In the genomic region with DNA sequence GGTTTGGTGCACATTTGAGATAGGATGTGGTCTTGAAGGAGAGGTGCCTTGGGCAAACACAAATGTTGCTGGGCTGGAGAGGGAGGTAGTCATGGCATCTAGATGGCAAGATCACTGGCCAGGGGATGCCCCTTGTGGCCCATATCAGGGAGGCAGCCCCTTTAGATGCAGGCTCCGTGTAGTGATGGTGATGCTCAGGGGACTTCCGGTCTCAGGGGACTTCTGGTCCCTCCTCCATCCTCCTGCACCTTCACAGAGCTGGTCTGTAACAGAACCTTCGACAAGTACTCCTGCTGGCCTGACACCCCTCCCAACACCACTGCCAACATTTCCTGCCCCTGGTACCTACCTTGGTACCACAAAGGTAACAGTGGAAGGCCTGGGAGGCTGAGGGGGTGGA, we compare ENCODE assay signal across 22 mouse cellular contexts. TPM values are rescaled to one million over a fixed set of nuclear protein-coding genes. Genes with fewer than 3 reads are reported as not detected.
DNase-seq lines count a peak whose midpoint lies in the region; ATAC-seq and TF ChIP-seq lines count a peak whose summit lies in the region.
"Had no signal": no experiment of that assay in that cellular context is flagged by ENCODE, and none has a peak within 500 bp of the region (broad histone marks: within the 10 kb centered on the region; RNA-seq: fewer than 3 reads in every experiment).

No protein-coding gene starts in this region.

- no peak overlapping the region for H3K4me2 ChIP-seq in CH12.LX (ENCODE audit: insufficient read depth, low read depth, poor library complexity, severe bottlenecking)
- no peak overlapping the region for H3K4me2 ChIP-seq in midbrain, embryonic 13.5 days (replicated peaks)

- H3K9me3 ChIP-seq in CH12.LX (replicated peaks; ENCODE audit: low read length): peaks cover 4% of the 10 kb centered on the region
- H3K9me3 ChIP-seq in midbrain, embryonic 13.5 days: no peaks in the 10 kb centered on the region

- no peak for TF ChIP-seq CTCF in CH12.LX (conservative IDR thresholded peaks at IDR 0.05 in 1 of 2, IDR thresholded peaks at IDR 0.05 in 1 of 2; ENCODE audit: low read depth in 2 of 2, low read length in 2 of 2)

- ATAC-seq in midbrain, embryonic 13.5 days: no peak
- ATAC-seq: activated CD4-positive, CD25-positive, alpha-beta regulatory T cell, adult 4 months; CD4-positive, CD25-positive, alpha-beta regulatory T cell, adult 4 months; Patski had no signal

- TF ChIP-seq RAD21 in CH12.LX (IDR thresholded peaks at IDR 0.05; ENCODE audit: low read depth, low read length): no peak

- H3K36me3 ChIP-seq in CH12.LX (replicated peaks in 1 of 2; ENCODE audit: control insufficient read depth in 1 of 2, insufficient read depth in 1 of 2, low read length in 1 of 2): peaks cover 0 to 2% of the 10 kb centered on the region in 2 experiments
- H3K36me3 ChIP-seq in midbrain, embryonic 13.5 days: no peaks in the 10 kb centered on the region
- H3K36me3 ChIP-seq: G1E had no signal

- peaks cover 38% of the 10 kb centered on the region for H3K27me3 ChIP-seq in CH12.LX (replicated peaks)
- H3K27me3 ChIP-seq in midbrain, embryonic 13.5 days: peaks cover 34% of the 10 kb centered on the region

- H3K79me2 ChIP-seq in CH12.LX (replicated peaks; ENCODE audit: control insufficient read depth, extremely low read depth, insufficient read depth, poor library complexity, severe bottlenecking): no peaks in the 10 kb centered on the region

- peaks cover 27 to 37% of the 10 kb centered on the region in 2 experiments for H3K4me1 ChIP-seq in CH12.LX (ENCODE audit: control insufficient read depth in 1 of 2, insufficient read depth in 2 of 2)
- H3K4me1 ChIP-seq in midbrain, embryonic 13.5 days (replicated peaks): peaks cover 23% of the 10 kb centered on the region

- H3K9ac ChIP-seq in CH12.LX (ENCODE audit: insufficient read depth, low read depth): no peak overlapping the region
- H3K9ac ChIP-seq in midbrain, embryonic 13.5 days (replicated peaks): no peak overlapping the region

- dilution Hi-C loops in CH12.LX (cut with MboI; ENCODE audit: extremely low pct_ligation_motif_present, extremely low pct_unique_long_range_greater_than_20kb, low sequenced_read_pairs): no loop called here

- H3K4me3 ChIP-seq in CH12.LX (replicated peaks in 1 of 3; ENCODE audit: low read depth in 2 of 3, low read length in 2 of 3, poor library complexity in 1 of 3): no peak overlapping the region
- H3K4me3 ChIP-seq in midbrain, embryonic 13.5 days (replicated peaks): no peak overlapping the region

- no peak for TF ChIP-seq POLR2A in CH12.LX (IDR thresholded peaks at IDR 0.05; ENCODE audit: low read depth, low read length)

- TF ChIP-seq EP300 in CH12.LX (IDR thresholded peaks at IDR 0.05; ENCODE audit: low read length): no peak

- 85% methylated on average over 3 of the region's 3 CpGs for WGBS in midbrain, embryonic 13.5 days

- H3K27ac ChIP-seq in CH12.LX (ENCODE audit: insufficient read depth, low read depth): no peak overlapping the region
- H3K27ac ChIP-seq in midbrain, embryonic 13.5 days: no peak overlapping the region

- in situ Hi-C loops in CH12.LX (cut with MboI; ENCODE audit: low pct_ligation_motif_present, low pct_unique_long_range_greater_than_20kb, low sequenced_read_pairs): no loop called here

- DNase-seq in CH12.LX (ENCODE audit: extremely low read depth): peak; percentile 66
- DNase-seq: adrenal gland, adult 2 months; adrenal gland, adult 8-10 months; adrenal gland, postnatal 10 days; adrenal gland, postnatal 14 days; adrenal gland, postnatal 25 days; adrenal gland, postnatal 36 days; B cell, adult 2 months; cerebellum, adult 11 months; cerebellum, adult 11-12 months; cerebellum, adult 18-20 months; cerebellum, adult 2 months; cerebellum, adult 8-10 months had no signal

TF ChIP-seq in CH12.LX, 34 proteins besides CTCF, POLR2A, EP300 and RAD21:
- TF ChIP-seq ELF1 (IDR thresholded peaks at IDR 0.05; ENCODE audit: low read depth, low read length): peak; percentile 72
- no peak for TF ChIP-seq RCOR1 (conservative IDR thresholded peaks at IDR 0.05; ENCODE audit: low read depth, low read length)
- TF ChIP-seq MEF2A (IDR thresholded peaks at IDR 0.05; ENCODE audit: borderline replicate concordance, low read depth, low read length): no peak
- TF ChIP-seq ZKSCAN1 (IDR thresholded peaks at IDR 0.05; ENCODE audit: borderline replicate concordance, low read depth, low read length): no peak
TF ChIP-seq in CH12.LX: peak in this region for 1.

RNA-seq across cellular contexts. Expression of gene Gcgr, which starts 5.3 kb away (rescaled TPM):
- total RNA-seq in CH12.LX (2012; rRNA removed) (0.13 TPM in 1 of 2 replicates, not detected in the other), CH12.LX (2014; rRNA removed) (0.09 and 0.16 TPM in 2 replicates)
- polyA plus RNA-seq in CH12.LX (2012; ENCODE audit: insufficient read length, low read depth): 0.20 TPM in 1 of 2 replicates, not detected in the other
- polyA plus RNA-seq in midbrain, embryonic 13.5 days (2015; fragmentation: Nextera tagmentation; extraction: Ambion mirVana): 0.20 and 0.32 TPM in 2 replicates
- total RNA-seq: G1E, MEL had no signal
- polyA plus RNA-seq: activated CD4-positive, CD25-positive, alpha-beta regulatory T cell, adult 4 months; C2C12; CD4-positive, CD25-positive, alpha-beta regulatory T cell, adult 4 months; G1E; Patski had no signal

RNA-seq across cellular contexts. Expression of gene Mcrip1, which starts 13.7 kb away (rescaled TPM):
- total RNA-seq in CH12.LX (2012; rRNA removed) (25.8 and 39.6 TPM in 2 replicates), CH12.LX (2014; rRNA removed) (37.6 and 46.2 TPM in 2 replicates)
- polyA plus RNA-seq in CH12.LX (2012; ENCODE audit: insufficient read length, low read depth): 60.2 and 66.5 TPM in 2 replicates
- 240 and 242 TPM in 2 replicates for polyA plus RNA-seq in midbrain, embryonic 13.5 days (2015; fragmentation: Nextera tagmentation; extraction: Ambion mirVana)

RNA-seq across cellular contexts. Expression of gene Ppp1r27, which starts 15.1 kb away (rescaled TPM):
- not detected in 2 replicates for total RNA-seq in CH12.LX (2012; rRNA removed)
- total RNA-seq in CH12.LX (2014; rRNA removed): not detected in 2 replicates
- polyA plus RNA-seq in CH12.LX (2012; ENCODE audit: insufficient read length, low read depth): not detected in 2 replicates
- polyA plus RNA-seq in midbrain, embryonic 13.5 days (2015; fragmentation: Nextera tagmentation; extraction: Ambion mirVana): not detected in 2 replicates
- total RNA-seq: ES-E14, G1E, MEL had no signal
- polyA plus RNA-seq: activated CD4-positive, CD25-positive, alpha-beta regulatory T cell, adult 4 months; brain, embryonic 14.5 days; CD4-positive, CD25-positive, alpha-beta regulatory T cell, adult 4 months; cerebellum, adult 2 months; G1E; Patski had no signal

RNA-seq across cellular contexts. Expression of gene P4hb, which starts 37.2 kb away (rescaled TPM):
- total RNA-seq in CH12.LX (2012; rRNA removed) (531 and 594 TPM in 2 replicates), CH12.LX (2014; rRNA removed) (453 and 486 TPM in 2 replicates)
- polyA plus RNA-seq in CH12.LX (2012; ENCODE audit: insufficient read length, low read depth): 644 and 662 TPM in 2 replicates
- polyA plus RNA-seq in midbrain, embryonic 13.5 days (2015; fragmentation: Nextera tagmentation; extraction: Ambion mirVana): 279 and 297 TPM in 2 replicates

RNA-seq across cellular contexts. Expression of gene Slc25a10, which starts 44.2 kb away (rescaled TPM):
- total RNA-seq in CH12.LX (2012; rRNA removed) (32.9 and 48.5 TPM in 2 replicates), CH12.LX (2014; rRNA removed) (29.5 and 34.6 TPM in 2 replicates)
- 43.4 and 45.9 TPM in 2 replicates for polyA plus RNA-seq in CH12.LX (2012; ENCODE audit: insufficient read length, low read depth)
- polyA plus RNA-seq in midbrain, embryonic 13.5 days (2015; fragmentation: Nextera tagmentation; extraction: Ambion mirVana): 28.2 and 29.2 TPM in 2 replicates
